Comparison of ENCODE assay signal across 20 mouse cellular contexts in genomic region chrX:43317801-43318520, GRCm38 (mm10).
DNase-seq lines count a peak whose midpoint lies in the region; ATAC-seq and TF ChIP-seq lines count a peak whose summit lies in the region.
"Had no signal": no experiment of that assay in that cellular context is flagged by ENCODE, and none has a peak within 500 bp of the region (broad histone marks: within the 10 kb centered on the region; RNA-seq: fewer than 3 reads in every experiment).

No protein-coding gene starts in this region.

- no peaks in the 10 kb centered on the region for H3K36me3 ChIP-seq in forebrain, postnatal 0 days (ENCODE audit: insufficient read depth)
- H3K36me3 ChIP-seq in forebrain, embryonic 11.5 days (ENCODE audit: control insufficient read depth, insufficient read depth, low read length), result no peaks in the 10 kb centered on the region
- H3K36me3 ChIP-seq: embryonic facial prominence, embryonic 10.5 days; heart, embryonic 10.5 days; hindbrain, embryonic 15.5 days; neural tube, embryonic 12.5 days had no signal

- no peak overlapping the region for H3K4me2 ChIP-seq in forebrain, postnatal 0 days (ENCODE audit: low read depth)
- no peak overlapping the region for H3K4me2 ChIP-seq in forebrain, embryonic 11.5 days (ENCODE audit: low read depth, low read length, severe bottlenecking)
- H3K4me2 ChIP-seq: hindbrain, embryonic 15.5 days; neural tube, embryonic 12.5 days had no signal

- H3K4me1 ChIP-seq in forebrain, postnatal 0 days (ENCODE audit: insufficient read depth), result no peaks in the 10 kb centered on the region
- H3K4me1 ChIP-seq in forebrain, embryonic 11.5 days (replicated peaks; ENCODE audit: control insufficient read depth, insufficient read depth, low read length), result no peaks in the 10 kb centered on the region
- H3K4me1 ChIP-seq: embryonic facial prominence, embryonic 10.5 days; heart, embryonic 10.5 days; hindbrain, embryonic 15.5 days; neural tube, embryonic 12.5 days had no signal

- peak; percentile 55; the same call in 1 of the 2 replicates for ATAC-seq in forebrain, postnatal 0 days
- no peak for ATAC-seq in forebrain, embryonic 11.5 days (replicated peaks; ENCODE audit: low FRiP score)
- ATAC-seq: intestine, postnatal 0 days had no signal

- 70% methylated on average over 3 of the region's 3 CpGs for WGBS in forebrain, postnatal 0 days
- WGBS in forebrain, embryonic 11.5 days, result 89% methylated on average over 3 of the region's 3 CpGs

- H3K4me3 ChIP-seq in forebrain, postnatal 0 days (ENCODE audit: low read depth, low read length), result no peak overlapping the region
- no peak overlapping the region for H3K4me3 ChIP-seq in forebrain, embryonic 11.5 days (ENCODE audit: low read depth, low read length)
- H3K4me3 ChIP-seq: embryonic facial prominence, embryonic 10.5 days; heart, embryonic 10.5 days; hindbrain, embryonic 15.5 days; neural tube, embryonic 12.5 days had no signal

- TF ChIP-seq CTCF in forebrain, postnatal 0 days (IDR thresholded peaks at IDR 0.05; ENCODE audit: low read depth), result no peak

- peak; percentile 20 for DNase-seq in forebrain, postnatal 0 days
- DNase-seq in forebrain, embryonic 11.5 days (ENCODE audit: low spot score), result no peak
- peak; percentile 90 for DNase-seq in brain, adult 2 months (ENCODE audit: low read depth, low spot score)
- peak; percentile 39 to 51 for DNase-seq in cerebellum, adult 18-20 months
- DNase-seq in cerebellum, postnatal 36 days, result peak; percentile 14 to 43
- no peak for DNase-seq in thymus, postnatal 14 days
- DNase-seq in urinary bladder, postnatal 10 days (ENCODE audit: low spot score), result no peak
- DNase-seq: adrenal gland, postnatal 25 days; B cell, adult 2 months; heart, postnatal 10 days; layer of hippocampus, adult 9-11 months; lung, postnatal 14 days; right cerebral cortex, postnatal 4 days; thymus, postnatal 36 days had no signal

- no peak overlapping the region for H3K9ac ChIP-seq in forebrain, postnatal 0 days
- H3K9ac ChIP-seq in forebrain, embryonic 11.5 days (ENCODE audit: low read length), result no peak overlapping the region
- H3K9ac ChIP-seq: hindbrain, embryonic 15.5 days; neural tube, embryonic 12.5 days had no signal

- H3K27ac ChIP-seq in forebrain, postnatal 0 days (ENCODE audit: low read depth, low read length), result no peak overlapping the region
- no peak overlapping the region for H3K27ac ChIP-seq in forebrain, embryonic 11.5 days (ENCODE audit: low read depth, low read length)
- H3K27ac ChIP-seq: embryonic facial prominence, embryonic 10.5 days; heart, embryonic 10.5 days; hindbrain, embryonic 15.5 days; kidney, postnatal 0 days; neural tube, embryonic 12.5 days had no signal

- no peaks in the 10 kb centered on the region for H3K9me3 ChIP-seq in forebrain, postnatal 0 days (ENCODE audit: low read length)
- no peaks in the 10 kb centered on the region for H3K9me3 ChIP-seq in forebrain, embryonic 11.5 days (ENCODE audit: control insufficient read depth, low read length)
- H3K9me3 ChIP-seq: embryonic facial prominence, embryonic 10.5 days; heart, embryonic 10.5 days; hindbrain, embryonic 15.5 days; neural tube, embryonic 12.5 days had no signal

- no peaks in the 10 kb centered on the region for H3K27me3 ChIP-seq in forebrain, postnatal 0 days (ENCODE audit: insufficient read depth, low read length)
- H3K27me3 ChIP-seq in forebrain, embryonic 11.5 days (ENCODE audit: control insufficient read depth, insufficient read depth, low read length), result no peaks in the 10 kb centered on the region
- H3K27me3 ChIP-seq: hindbrain, embryonic 15.5 days; neural tube, embryonic 12.5 days had no signal

Comparison
In these comparisons a context has a peak if more than half of its experiments do, and no peak if none do; other contexts are left out.
1. DNase-seq: peak in forebrain, postnatal 0 days (single experiment), brain, adult 2 months (single experiment), cerebellum, adult 18-20 months (2 of 2) and cerebellum, postnatal 36 days (2 of 2); none in forebrain, embryonic 11.5 days (single experiment), thymus, postnatal 14 days (single experiment) and urinary bladder, postnatal 10 days (single experiment).